Mouse (Mus musculus) ES-Bruce4 (cell line): ENCODE data around the gene Gpc5. TPM values are rescaled to one million over a fixed set of nuclear protein-coding genes. Genes with fewer than 3 reads are reported as not detected.
A peak's percentile ranks its signal among the peaks of the same experiment; 100 is the strongest.

Experiments
- H3K27ac ChIP-seq: 2 replicates; pipeline ENCODE4 v1.5.1; 2012; ENCODE audit warnings: low read length, inconsistent platforms; ENCODE audit not compliant: insufficient read depth
- H3K27me3 ChIP-seq: 2 replicates; pipeline ENCODE4 v1.6.1; 2012; ENCODE audit warnings: mild to moderate bottlenecking, low read length, inconsistent platforms; ENCODE audit not compliant: control insufficient read depth, poor library complexity, insufficient read depth, severe bottlenecking
- H3K36me3 ChIP-seq: 2 replicates; pipeline ENCODE4 v1.6.1; 2012; ENCODE audit warnings: inconsistent platforms, mild to moderate bottlenecking, low read length, moderate library complexity; ENCODE audit not compliant: control insufficient read depth, poor library complexity, insufficient read depth, severe bottlenecking
- H3K4me1 ChIP-seq: one replicate; pipeline ENCODE4 v1.8.1; 2011; ENCODE audit warnings: low read length; ENCODE audit not compliant: control insufficient read depth, insufficient read depth
- H3K4me3 ChIP-seq: 2 replicates; pipeline ENCODE4 v1.5.1; 2011; ENCODE audit warnings: low read depth, mild to moderate bottlenecking, low read length
- H3K9ac ChIP-seq: 2 replicates; pipeline ENCODE4 v1.6.1; 2012; ENCODE audit warnings: low read depth, mild to moderate bottlenecking, inconsistent platforms; ENCODE audit not compliant: poor library complexity, severe bottlenecking
- H3K9me3 ChIP-seq: replicated peaks from 2 replicates; pipeline ENCODE4 v1.6.1; 2012; ENCODE audit warnings: mild to moderate bottlenecking, low read length, inconsistent platforms; ENCODE audit not compliant: control insufficient read depth, poor library complexity, insufficient read depth, severe bottlenecking
- CTCF ChIP-seq: IDR thresholded peaks from one replicate; pipeline ENCODE4 v1.8.1; 2011; ENCODE audit warnings: low read depth, low read length
- EP300 ChIP-seq: IDR thresholded peaks from 2 replicates; pipeline ENCODE4 v1.6.1; 2011; ENCODE audit warnings: low read depth, low read length; ENCODE audit not compliant: insufficient read depth
- POLR2A ChIP-seq: IDR thresholded peaks from one replicate; pipeline ENCODE4 v1.8.1; 2011; ENCODE audit warnings: low read length; ENCODE audit not compliant: insufficient read depth
- polyA plus RNA-seq: library from polyadenylated mRNA; stranded (reverse); fragments of >200 nt; gene quantifications from 2 replicates; pipeline ENCODE4 v1.2.4, GENCODE M21; 2011; ENCODE audit warnings: low read depth; ENCODE audit not compliant: missing spikeins, insufficient read depth, insufficient read length

Gpc5 gene
- polyA plus RNA-seq, 1 experiment: not detected

DNA sequence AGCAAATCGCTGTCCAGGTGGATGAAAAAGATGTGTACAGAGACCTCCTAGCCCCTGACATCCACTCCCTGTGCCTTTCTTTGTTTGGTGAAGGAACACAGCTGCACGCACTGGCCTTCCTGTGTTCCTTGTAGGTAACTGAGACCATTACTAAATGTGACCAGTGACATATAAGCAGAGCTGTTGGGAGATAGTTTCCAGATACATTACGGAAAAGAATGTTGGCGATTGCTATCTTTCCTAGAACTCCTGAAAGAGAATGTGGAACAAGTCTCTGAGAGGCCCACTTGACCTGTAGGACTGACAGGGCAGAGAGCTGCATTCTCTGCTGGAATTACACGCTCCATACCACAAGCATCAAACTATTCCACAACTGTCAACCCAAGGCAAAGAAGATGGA, 1459.4 kb downstream of the Gpc5 start:
- TF ChIP-seq POLR2A: no peak
- no peak for TF ChIP-seq CTCF
- TF ChIP-seq EP300: no peak

DNA sequence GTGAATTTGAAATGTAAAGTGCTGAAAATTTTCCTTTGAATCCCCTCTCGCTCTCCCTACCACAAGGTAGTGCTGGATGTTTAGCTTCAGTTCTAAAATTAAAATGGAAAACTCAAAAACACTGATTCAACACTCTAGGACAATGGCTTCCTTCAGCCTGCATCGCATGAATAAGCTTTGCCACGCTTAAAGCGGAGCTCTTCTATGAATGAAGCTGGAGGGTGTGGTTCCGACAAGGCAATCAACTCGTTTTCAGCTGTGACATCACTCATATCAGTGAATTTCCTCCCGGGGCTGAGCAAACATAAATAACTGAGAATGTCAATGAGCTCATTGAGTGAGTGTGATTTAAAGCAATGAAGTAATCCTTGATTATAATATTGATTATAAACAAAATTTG, 1461.3 kb downstream of the Gpc5 start:
- H3K36me3 ChIP-seq: no peaks in the 10 kb centered on the region

More for the DNA sequence above, 1459.4 kb downstream of the Gpc5 start:
- Histone ChIP-seq H3K36me3 (no peaks in the 10 kb centered on the region), H3K27ac (no peak overlapping the region), H3K9me3 (no peaks in the 10 kb centered on the region), H3K9ac (no peak overlapping the region), H3K4me1 (no peaks in the 10 kb centered on the region), H3K27me3 (no peaks in the 10 kb centered on the region), H3K4me3 (no peak overlapping the region)

DNA sequence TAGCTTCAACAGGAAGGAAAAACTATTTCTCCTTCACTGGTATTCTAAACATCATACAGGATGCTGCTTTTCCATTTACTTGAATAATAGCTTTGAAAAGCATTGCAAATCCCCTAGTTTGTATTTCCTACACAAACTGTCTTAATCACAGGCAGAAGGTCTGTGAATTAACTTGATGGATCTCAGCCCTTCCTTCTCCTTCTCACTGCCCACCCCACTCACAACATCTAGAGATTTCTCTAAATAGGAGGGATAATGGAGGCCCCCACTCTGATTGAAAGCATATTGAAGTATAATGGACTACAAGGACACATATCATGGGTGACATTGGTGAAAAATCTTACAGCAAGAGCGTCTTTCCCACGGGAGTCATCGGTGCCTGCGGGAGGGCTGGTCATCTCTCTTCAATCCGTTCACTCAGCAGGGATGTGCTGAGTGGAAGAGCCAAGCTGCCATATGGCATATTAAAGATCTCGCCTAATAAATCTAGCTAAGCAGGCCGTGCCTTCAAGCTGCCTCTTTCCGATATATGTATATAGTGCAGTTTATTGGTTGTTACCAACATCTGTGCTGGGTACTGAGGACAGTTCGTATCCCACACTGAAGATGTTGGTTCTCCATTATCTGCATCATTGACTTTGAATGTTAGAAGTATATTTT, 1466.3 kb downstream of the Gpc5 start:
- Histone ChIP-seq H3K9ac (no peak overlapping the region), H3K27me3 (no peaks in the 10 kb centered on the region), H3K4me1 (no peaks in the 10 kb centered on the region), H3K4me3 (no peak overlapping the region), H3K36me3 (no peaks in the 10 kb centered on the region), H3K27ac (no peak overlapping the region), H3K9me3 (no peaks in the 10 kb centered on the region)
- TF ChIP-seq CTCF (no peak), EP300 (no peak), POLR2A (no peak)

More for the DNA sequence above, 1461.3 kb downstream of the Gpc5 start:
- no peak overlapping the region for H3K27ac ChIP-seq
- no peak for TF ChIP-seq CTCF
- TF ChIP-seq EP300: no peak
- TF ChIP-seq POLR2A: no peak
- H3K4me1 ChIP-seq: no peaks in the 10 kb centered on the region
- H3K9me3 ChIP-seq: no peaks in the 10 kb centered on the region
- no peak overlapping the region for H3K9ac ChIP-seq
- H3K27me3 ChIP-seq: no peaks in the 10 kb centered on the region
- no peak overlapping the region for H3K4me3 ChIP-seq

DNA sequence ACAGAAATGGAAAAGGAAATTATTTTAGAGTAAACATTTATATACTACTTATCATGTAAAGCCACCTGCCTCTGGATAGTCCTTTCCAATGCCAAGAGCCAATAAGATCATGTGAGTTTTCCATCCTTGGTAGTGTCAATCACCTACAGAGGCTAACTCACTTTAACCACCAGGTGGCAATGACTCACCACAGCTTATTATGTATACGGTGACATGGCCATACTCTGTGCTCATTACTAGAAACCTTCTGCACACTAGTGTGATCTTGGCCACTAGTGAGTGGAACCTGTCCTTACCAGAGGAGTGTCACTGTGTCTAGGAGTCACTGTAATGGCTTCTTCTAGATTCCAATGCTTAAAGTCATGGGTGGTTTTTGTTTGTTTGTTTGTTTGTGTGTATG, 1468.0 kb downstream of the Gpc5 start:
- Histone ChIP-seq H3K27me3 (no peaks in the 10 kb centered on the region), H3K9ac (no peak overlapping the region), H3K36me3 (no peaks in the 10 kb centered on the region), H3K4me3 (no peak overlapping the region), H3K27ac (no peak overlapping the region), H3K4me1 (no peaks in the 10 kb centered on the region), H3K9me3 (no peaks in the 10 kb centered on the region)
- TF ChIP-seq CTCF (peak; percentile 1), EP300 (no peak)
